In genomic region chr2:147690506-147691208, GRCm38 (mm10) we compare ENCODE assay signal across 16 mouse cellular contexts.
"Had no signal": no experiment of that assay in that cellular context is flagged by ENCODE, and none has a peak within 500 bp of the region (broad histone marks: within the 10 kb centered on the region; RNA-seq: fewer than 3 reads in every experiment).

No protein-coding gene starts in this region.

- H3K4me3 ChIP-seq: limb, embryonic 15.5 days; midbrain, embryonic 12.5 days; midbrain, embryonic 15.5 days had no signal

- H3K9me3 ChIP-seq: limb, embryonic 15.5 days; midbrain, embryonic 12.5 days; midbrain, embryonic 15.5 days had no signal

- H3K4me2 ChIP-seq: limb, embryonic 15.5 days; liver, embryonic 11.5 days; lung, embryonic 14.5 days; midbrain, embryonic 12.5 days; midbrain, embryonic 15.5 days had no signal

- H3K27me3 ChIP-seq: midbrain, embryonic 15.5 days had no signal

- DNase-seq: kidney, adult 2 months; kidney, postnatal 14 days; kidney, postnatal 4 days; liver, postnatal 0 days; lung, embryonic 14.5 days; thymus, adult 2 months; thymus, postnatal 14 days; thymus, postnatal 4 days had no signal

- H3K36me3 ChIP-seq: limb, embryonic 15.5 days; midbrain, embryonic 12.5 days; midbrain, embryonic 15.5 days had no signal

- H3K9ac ChIP-seq: limb, embryonic 15.5 days; liver, embryonic 14.5 days; liver, postnatal 0 days; lung, embryonic 14.5 days; midbrain, embryonic 12.5 days; midbrain, embryonic 15.5 days had no signal

- H3K27ac ChIP-seq: limb, embryonic 15.5 days; liver, embryonic 14.5 days; macrophage; midbrain, embryonic 12.5 days; midbrain, embryonic 15.5 days had no signal

- ATAC-seq: intestine, postnatal 0 days; liver, postnatal 0 days; lung, postnatal 0 days; midbrain, embryonic 15.5 days had no signal

- H3K4me1 ChIP-seq: limb, embryonic 15.5 days; midbrain, embryonic 12.5 days; midbrain, embryonic 15.5 days had no signal
